Mouse (Mus musculus) heart, adult 10 weeks (tissue): ENCODE data around the gene Kpnb1. TPM values are rescaled to one million over a fixed set of nuclear protein-coding genes. Genes with fewer than 3 reads are reported as not detected.

Source experiments
- polyA plus RNA-seq: library from polyadenylated mRNA; stranded (reverse); fragments of 350-450 nt; fragmentation: Illumina TruSeq; extraction: RNeasy Lipid Tissue Mini Kit (QIAGEN cat#74804); gene quantifications from one replicate; pipeline ENCODE4 v1.2.3, GENCODE M21; 2014; ENCODE audit warnings: low read depth, low replicate concordance

The Kpnb1 gene
- 64.4 TPM for polyA plus RNA-seq

GRCm38 (mm10) chr11:97187764-97188642 lies at the start of gene Kpnb1:
TSS of gene Kpnb1 (minus strand) at chr11:97187881.

GRCm38 (mm10) chr11:97151343-97151801 lies 36.3 kb downstream of the Kpnb1 start, which contains the start of gene Tbkbp1:
TSS of gene Tbkbp1 (minus strand) at chr11:97151495.

GRCm38 (mm10) chr11:97114671-97115601 lies 72.7 kb downstream of the Kpnb1 start, which contains the start of gene Tbx21:
TSS of gene Tbx21 (minus strand) at chr11:97115331.

Other genes with a start within 250 kb of the Kpnb1 start
- 23.2 TPM for gene Pnpo, start 243.9 kb downstream of the Kpnb1 start, polyA plus RNA-seq
- 10.9 TPM for gene Sp2, start 204.9 kb downstream of the Kpnb1 start, polyA plus RNA-seq
- 0.37 TPM for gene Sp6, start 174.5 kb downstream of the Kpnb1 start, polyA plus RNA-seq
- gene Scrn2, start 157.9 kb downstream of the Kpnb1 start, polyA plus RNA-seq, result 15.2 TPM
- gene Lrrc46, start 146.5 kb downstream of the Kpnb1 start, polyA plus RNA-seq, result 0.34 TPM
- gene Mrpl10, start 146.3 kb downstream of the Kpnb1 start, polyA plus RNA-seq, result 65.6 TPM
- gene Osbpl7, start 137.3 kb downstream of the Kpnb1 start, polyA plus RNA-seq, result 3.7 TPM
- gene Tbx21, start 72.5 kb downstream of the Kpnb1 start, polyA plus RNA-seq, result not detected
- gene Tbkbp1, start 36.4 kb downstream of the Kpnb1 start, polyA plus RNA-seq, result 10.6 TPM
- gene Npepps, start 92.8 kb upstream of the Kpnb1 start, polyA plus RNA-seq, result 63.7 TPM
- 56.2 TPM for gene Mrpl45, start 127.8 kb upstream of the Kpnb1 start, polyA plus RNA-seq
- gene Gpr179, start 164.2 kb upstream of the Kpnb1 start, polyA plus RNA-seq, result not detected
- 16.7 TPM for gene Socs7, start 174.7 kb upstream of the Kpnb1 start, polyA plus RNA-seq
- 13.0 TPM for gene Arhgap23, start 227.7 kb upstream of the Kpnb1 start, polyA plus RNA-seq